Mouse (Mus musculus) NIH3T3 (cell line): ENCODE data around the gene Vps54.
"Not testable (repeated sequence)": the region's sequence is repeated elsewhere in the genome, so short reads cannot be mapped to it uniquely, and the experiment has no call there.

Experiments
- DNase-seq: peaks from one replicate; pipeline ENCODE4 v3.0.0-alpha.2; 2012; ENCODE audit warnings: low read depth

Gene Vps54

DNA sequence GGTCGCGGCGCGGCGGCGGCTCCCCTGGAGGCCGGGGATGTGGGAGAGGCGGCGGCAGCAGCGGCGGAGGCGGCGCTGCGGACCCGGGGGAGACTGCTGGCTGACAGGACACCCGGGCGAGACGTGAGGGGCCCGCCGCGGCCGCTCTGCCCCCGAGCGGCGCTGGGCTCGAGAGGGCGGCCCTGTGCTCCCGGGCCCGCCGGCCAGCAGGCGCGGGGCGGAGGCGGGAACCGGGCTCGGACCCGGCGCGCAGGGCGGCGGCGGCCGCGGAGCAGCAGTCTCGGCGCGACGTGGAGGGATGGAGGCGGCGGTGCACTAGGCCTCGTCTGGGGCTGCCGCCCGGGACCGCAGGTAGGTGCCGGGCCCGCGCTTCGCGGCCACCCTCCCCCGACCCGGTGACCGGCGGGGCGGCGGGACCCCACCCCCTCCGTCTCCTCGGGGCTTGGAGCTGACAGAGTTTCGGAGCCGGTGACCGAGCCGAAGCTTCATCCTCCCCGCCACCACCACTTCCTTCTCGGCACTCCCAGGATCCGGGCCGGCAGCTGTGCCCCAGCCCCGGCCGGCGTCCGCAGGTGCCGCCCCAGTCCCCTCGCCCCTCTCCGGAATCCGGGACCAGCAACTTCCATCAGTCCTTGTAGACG is at the start of gene Vps54:
Vps54 (plus strand) TSS at position 261 of the 641 bp plus-strand sequence.
- peak; percentile 70 for DNase-seq

DNA sequence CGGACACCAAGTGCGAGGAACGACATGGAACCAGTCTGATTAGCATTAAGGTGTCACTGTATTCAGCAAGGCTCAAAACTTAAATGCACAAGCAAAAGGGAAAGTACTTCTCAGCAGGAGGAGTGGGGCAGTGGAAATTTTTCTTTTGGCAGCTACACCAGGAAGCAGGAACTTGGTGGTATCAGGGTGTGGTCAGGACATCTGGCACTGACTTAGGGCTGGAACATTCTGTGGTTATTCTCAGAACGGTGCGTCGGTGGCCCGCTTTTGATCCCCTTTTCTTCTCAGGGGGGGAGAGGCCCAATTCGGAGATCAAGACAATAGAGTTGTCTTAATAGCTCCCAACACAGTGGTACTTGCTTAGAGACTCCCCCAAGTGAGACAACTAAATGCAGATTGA is 47.3 kb upstream of the Vps54 start:
- not testable (repeated sequence) for DNase-seq

DNA sequence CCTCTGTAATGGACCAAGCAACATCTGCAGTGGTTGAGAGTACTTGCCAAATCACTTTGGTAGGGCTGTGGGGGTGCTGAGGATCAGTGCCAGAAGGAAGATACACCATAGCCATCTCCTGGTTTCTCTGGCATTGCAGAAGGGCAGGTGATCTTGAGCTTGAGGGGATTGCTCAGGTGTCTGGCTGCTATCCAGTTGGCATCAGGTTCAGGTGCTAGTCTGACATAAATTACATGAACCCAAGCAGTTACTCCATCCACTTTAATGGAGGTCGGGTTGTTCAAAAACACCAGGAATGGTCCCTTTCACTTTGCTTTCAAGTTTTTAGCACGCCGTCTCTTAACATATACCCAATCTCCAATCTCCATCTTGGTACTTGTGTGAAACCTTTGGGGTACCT is 44.2 kb upstream of the Vps54 start:
- no peak for DNase-seq

DNA sequence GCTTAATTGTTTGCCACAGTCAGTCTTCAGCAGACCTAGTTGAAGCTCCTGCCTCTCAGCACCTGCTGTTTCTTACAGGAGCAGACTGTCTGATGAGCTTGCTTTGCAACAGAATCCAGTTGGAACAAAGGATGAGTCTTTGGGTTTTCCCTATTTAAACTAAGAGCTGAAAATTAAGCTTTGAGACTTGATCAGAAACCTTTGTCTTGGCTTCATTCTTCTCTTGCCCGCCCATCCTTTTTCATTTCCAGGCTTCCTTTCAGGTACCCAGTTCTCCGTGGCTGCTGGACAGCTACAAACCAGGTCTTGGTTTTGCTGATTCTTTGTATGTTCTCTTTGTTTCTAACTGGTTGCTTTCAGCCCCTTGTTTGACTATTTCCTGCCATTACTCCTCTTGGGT is 30.0 kb upstream of the Vps54 start:
- no peak for DNase-seq

DNA sequence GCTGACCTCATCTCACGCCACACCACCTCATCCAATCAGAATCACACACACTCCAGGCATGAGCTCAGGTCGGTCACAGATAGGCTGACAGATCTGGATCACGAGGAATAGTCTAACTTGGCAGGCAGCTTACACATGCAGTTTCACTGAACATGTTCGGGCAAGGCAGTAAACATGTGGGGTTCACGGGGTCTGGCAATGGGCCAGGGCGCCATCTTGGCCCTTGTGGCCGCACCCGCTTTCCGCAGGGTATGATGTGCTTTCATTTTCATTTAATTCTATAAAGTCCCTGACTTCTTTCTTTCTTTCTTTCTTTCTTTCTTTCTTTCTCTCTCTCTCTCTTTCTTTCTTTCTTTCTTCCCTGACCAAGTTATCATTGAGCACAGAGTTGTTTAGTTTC is 29.4 kb upstream of the Vps54 start:
- peak; percentile 52 for DNase-seq

DNA sequence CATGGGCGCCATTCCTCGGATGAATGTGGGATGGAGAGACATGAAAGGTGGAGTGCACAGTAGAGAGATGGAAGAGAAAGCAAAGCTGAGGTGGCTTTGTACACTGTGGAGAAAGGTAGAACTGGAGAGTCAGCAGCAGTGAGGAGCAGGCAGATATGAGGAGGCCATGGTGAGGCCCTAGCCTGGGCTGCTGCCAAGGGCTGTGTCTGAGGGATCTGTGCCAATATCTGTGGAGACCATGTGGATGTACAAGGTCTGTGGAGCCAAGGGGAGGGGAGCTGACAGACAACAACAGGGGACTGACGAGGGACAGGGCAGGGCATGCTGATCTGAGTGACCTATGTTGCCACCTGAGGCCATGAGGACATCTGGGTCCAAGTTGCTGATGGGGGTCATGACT is 21.7 kb upstream of the Vps54 start:
- peak; percentile 8 for DNase-seq

DNA sequence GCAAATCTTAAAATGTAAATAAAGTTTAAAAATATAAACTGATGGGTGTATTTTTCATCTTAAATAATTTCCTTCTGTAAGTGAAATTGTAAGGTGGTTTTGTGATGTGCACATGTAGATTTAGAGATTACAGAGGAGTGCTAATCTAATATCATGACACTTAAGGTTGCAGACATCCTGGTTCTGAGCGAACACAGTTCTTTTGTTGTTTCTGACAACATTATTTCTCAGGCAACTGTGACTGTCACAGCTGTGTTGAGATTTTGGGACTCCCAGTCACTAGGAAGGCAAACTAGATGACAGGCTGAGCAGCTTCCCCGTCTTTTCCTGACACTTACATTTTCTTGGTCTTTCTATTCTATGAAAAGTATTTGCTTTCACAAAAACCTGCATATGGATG is 19.8 kb upstream of the Vps54 start:
- no peak for DNase-seq

DNA sequence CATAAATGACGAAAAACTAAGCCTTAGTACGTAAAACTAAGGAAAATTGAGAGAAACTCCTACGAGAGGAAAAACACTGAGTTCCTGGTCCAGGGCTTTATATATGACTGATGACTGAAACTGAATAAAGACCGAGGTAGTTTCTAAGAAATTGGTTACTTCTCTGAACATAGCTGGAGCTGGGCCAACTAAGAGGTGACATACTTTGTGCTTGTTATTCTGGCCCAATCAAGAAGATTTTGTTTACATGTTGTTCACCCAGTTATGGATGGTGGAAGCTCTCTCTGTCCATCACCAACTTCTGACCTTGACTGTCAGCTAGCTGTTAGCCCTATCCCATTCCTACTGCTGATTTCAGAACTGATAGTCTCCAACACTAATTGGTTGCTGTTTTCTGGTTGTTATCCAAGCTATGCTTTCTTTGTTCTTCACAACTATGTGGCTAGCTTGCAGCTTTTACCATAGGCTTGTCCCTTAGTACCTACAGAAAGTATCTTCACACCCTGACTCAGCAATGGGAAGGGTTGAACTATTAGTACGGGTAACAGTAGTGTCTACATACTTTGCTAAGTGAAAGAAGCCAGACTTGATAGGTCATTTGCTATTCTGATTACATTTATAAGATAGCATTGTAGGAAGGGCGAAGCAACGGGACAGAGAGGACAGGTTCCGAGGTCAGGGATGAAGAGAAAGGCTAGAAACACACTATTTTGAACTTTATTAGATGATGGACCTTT is 19.1 kb upstream of the Vps54 start:
- DNase-seq, result no peak

DNA sequence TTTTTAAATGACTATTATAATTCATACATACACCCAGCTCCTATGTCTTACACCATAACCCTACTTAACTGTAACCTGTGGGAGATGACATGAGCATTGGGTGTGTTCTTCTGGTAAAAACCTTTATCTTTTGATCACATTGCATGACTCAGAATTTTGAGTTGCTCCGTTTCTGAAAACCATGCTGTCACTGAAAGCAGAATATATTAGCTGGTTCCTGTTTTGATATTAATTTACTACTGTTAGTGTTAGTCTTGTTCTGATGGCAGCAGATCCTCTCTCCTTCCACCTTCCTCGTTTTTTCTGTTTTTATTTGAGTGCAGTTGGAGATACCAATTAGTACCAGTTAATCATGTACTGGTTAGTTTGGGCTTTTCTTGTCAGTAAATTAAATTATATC is 18.3 kb upstream of the Vps54 start:
- no peak for DNase-seq

DNA sequence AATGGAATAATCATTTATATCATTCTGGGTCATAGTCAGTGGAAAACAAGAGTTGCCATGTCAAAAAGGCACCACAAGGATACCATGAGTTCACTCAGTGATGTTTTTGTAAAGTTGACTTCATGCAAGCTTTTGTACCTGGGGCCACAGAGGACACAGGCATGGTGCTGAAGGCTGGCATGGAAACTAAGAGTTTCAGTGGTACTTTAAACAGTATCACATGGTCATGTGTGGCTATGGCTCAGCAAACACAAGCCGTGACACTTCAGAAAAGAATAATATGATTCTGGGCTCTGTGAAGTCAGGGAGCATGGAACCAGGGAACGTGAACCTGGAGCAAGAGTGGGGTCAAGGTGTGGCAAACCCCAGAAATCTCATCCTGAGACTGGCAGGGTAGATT is 17.7 kb upstream of the Vps54 start:
- DNase-seq, result no peak

DNA sequence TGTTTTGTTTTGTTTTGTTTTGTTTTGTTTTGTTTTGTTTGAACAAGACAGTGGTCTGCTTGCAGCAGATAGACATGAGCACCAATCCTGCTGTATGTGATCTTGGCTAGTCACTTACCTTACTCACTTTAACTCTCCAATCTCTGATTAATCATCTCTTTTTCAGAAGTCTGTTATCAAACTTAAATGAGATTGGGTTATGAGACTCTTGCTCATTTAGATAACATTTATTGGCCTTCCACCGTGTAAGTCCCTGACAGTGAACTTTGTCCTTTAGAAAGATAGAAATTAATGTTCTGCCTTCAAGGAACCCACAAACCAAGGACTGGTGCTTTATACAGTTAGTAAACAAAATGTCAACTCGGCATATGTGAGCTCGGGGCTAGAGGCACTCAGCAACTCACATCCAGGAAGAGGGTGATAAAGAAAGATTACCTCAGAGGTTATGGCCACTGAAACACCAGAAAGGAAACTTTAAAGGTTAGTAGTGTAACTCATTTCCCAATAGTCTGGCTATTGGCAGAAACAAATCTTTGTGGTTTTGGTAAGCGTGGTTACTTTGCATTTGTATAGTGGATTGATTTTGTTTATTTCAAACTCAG is 16.4 kb upstream of the Vps54 start:
- peak; percentile 16 for DNase-seq

DNA sequence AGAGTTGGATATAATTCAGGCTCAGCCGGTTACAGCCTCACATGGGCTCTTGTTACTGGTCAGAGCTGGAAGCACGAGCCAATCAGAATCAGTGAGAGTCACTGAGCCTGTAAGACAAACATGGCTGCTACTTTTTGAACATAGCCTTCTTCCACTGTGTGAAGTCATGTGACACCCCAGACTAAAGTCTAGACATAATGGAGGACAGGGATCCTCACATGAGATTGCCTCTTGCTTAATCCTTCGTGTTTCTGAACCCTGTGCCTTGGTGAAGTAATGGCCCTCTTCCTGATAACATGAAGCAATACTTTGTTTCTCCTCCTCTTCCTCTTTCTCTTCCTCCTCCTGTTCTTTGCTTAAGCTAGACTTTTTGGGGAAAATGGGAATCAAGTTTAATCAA is 15.5 kb upstream of the Vps54 start:
- DNase-seq, result no peak

DNA sequence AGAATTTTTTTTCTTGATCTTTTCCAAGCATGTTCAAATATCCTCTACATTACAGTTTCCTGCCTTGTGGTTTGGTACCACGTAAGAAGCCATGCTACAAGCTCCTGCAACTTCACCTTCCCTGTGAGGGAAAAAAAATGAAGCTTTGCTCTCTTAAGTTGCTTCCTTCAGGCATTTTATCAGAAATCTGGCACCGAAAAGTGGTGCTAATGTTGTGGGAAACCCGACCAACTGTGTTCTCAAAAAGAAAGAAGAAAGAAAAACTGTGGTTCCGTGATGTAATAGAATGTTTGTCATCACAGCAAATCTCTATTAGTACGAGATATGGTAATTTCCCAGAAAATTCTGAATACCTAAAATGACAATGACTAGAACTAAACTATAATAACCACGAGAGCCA is 15.0 kb upstream of the Vps54 start:
- DNase-seq, result no peak

DNA sequence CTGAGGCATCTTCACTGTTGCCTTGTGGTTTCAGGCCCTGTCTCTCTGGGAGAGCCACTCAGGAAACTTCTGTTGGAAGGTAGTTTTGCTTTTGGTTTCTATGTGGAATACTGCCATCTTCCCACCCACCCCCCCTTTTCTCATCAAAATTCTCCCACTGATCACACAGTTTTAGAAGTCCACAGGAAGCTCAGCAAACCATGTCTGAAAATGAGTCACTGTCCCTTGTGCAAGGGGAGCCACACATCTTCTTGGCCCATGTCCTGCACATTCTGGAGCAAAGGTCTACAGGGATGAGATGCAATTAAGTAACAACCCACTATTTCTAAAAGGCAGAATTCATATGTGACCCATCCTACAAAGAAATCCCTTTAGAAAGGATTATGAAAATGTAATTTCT is 14.6 kb upstream of the Vps54 start:
- peak; percentile 6 for DNase-seq

DNA sequence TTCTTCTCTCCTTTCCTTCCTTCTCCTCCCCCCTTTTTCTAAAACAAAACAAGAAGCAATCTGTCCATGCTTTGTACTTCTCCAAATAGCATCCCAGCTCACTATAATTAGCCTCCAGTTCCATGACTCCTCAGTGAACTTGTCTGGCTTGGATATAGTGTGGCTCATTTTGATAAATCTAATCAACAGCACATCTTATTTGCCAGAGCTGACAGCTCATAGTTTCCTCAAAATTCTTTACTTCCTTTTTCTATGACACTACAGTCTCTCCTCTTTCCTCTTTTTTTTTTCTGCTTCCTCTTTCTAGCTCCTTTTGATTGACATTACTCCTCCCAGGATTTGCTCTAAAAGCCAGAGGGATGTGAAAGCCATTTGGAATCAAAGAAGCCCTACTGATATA is 14.1 kb upstream of the Vps54 start:
- no peak for DNase-seq

DNA sequence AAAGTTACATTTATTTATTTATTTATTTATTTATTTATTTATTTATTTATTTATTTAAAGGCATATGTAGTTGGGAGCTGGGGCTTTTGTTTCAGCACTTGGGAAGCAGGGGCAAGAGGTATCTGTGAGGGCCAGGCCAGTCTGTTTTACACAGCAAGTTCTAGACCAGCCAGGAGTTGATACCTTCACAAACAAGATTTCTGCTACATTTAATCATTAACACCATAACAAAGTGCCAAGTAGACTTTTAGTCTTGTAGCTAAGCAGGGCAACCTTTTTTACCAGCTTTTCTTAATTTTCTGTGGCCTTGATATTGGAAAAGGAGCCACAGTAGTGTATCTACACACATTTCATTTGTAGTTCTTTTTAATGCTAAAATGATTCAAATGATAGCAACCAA is 3.7 kb upstream of the Vps54 start:
- no peak for DNase-seq

DNA sequence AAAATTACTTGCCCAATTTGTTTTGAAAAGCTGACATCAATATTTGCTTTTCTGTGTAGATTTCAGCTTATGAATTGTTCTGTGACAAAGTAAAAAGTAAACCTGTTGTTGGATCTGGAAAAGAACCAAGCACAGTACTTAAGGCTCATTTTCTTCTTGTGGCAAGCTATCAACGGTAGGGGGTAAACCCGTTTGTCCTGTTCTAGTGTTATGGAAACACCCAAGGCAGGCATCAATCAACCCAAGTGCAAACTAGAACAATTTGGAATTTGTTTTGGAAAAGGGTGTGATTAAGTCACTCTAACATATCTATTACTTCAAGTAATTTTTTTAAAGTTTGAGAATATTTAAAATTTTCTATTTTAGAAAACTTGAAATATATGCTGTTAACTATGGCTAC is 3.3 kb upstream of the Vps54 start:
- no peak for DNase-seq

DNA sequence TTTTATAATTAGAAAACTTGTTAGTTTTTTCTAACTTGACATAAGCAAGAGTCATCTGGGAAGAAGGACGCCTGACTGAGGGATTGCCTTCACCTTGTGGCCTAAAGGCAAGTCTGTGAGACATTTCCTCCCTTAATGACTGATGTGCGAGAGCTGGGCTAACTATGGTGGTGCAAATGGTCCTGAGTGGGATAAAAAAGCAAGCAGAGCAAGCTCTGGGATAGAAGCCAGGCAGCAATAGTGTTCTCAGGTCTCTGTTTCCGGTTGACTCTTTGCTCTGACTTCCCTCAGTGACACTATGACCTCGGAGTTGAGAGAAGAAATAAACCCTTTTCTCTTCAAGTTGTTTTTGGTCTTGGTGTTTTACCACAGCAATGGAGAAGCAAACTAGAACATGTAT is 2.1 kb upstream of the Vps54 start:
- no peak for DNase-seq

DNA sequence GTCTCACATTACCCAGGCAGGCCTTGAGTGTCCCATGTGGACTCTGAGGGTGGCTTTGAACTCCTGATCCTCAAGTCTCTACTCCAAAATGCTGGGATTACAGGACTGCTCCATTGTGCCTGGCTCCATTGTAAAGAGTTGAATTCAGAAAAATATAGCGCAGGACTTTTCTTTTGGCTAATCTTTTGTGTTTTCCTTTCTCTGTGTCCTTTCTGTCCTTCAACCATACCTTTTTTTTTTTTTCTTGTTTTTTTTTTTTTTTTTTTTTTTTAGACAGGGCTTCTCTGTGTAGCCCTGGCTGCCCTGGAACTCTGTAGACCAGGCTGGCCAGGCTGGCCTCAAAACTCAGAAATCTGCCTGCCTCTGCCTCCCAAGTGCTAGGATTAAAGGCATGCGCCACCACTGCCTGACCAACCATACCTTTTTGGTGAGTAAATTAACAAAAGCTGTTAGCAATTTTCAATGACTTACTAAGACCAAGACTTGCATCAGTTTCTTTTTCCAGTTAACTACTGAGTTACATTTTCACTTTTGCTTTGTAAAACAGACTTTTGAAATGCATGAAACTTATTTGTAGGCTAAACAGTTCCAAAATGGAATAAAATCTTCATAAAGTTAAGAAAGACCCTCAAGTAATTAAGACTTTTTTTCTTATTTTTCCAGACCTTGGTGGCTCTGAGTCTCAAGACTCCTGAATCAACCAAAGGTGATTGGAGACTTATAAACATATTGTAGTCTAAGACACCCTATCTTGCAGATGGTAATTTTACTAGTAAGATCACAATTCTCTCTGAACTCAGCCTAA is 1.4 kb upstream of the Vps54 start:
- DNase-seq, result peak; percentile 24

DNA sequence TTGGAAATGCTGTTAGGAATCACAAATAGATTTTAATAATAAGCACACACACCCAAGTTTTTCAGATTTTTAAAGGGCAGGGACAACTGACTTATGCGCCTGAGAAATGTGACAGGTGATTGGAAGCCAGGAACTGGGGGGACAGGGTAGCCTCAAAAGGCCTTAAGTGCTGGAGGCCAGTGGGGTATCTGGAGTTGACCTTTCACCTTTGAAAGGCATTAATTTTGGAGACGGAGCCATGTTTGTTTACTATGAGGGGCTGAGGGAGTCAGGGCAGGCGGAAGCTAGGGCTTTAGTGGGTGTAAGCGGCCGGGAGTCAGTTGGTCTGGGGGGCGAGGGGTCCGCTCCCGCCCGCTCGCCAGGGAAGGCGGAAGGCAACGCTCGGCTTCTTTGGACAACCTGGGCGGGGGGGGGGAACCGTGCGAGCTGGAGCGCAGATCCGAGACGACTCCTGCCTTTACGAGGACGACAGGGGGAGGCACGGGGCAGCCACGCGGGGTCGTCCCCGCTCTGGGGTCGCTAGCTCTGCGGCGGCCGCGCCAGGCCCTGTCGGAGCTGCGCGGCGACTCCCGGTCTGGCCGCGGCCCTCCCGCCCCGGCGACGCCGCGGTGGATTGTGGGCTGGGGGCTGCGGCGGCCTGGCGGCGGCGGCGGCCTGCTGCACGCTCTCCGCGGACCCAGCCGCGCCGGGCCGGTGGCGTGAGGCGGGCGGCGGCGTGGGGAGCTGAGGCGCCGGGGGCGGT is 631 bp upstream of the Vps54 start:
- peak; percentile 75 for DNase-seq

DNA sequence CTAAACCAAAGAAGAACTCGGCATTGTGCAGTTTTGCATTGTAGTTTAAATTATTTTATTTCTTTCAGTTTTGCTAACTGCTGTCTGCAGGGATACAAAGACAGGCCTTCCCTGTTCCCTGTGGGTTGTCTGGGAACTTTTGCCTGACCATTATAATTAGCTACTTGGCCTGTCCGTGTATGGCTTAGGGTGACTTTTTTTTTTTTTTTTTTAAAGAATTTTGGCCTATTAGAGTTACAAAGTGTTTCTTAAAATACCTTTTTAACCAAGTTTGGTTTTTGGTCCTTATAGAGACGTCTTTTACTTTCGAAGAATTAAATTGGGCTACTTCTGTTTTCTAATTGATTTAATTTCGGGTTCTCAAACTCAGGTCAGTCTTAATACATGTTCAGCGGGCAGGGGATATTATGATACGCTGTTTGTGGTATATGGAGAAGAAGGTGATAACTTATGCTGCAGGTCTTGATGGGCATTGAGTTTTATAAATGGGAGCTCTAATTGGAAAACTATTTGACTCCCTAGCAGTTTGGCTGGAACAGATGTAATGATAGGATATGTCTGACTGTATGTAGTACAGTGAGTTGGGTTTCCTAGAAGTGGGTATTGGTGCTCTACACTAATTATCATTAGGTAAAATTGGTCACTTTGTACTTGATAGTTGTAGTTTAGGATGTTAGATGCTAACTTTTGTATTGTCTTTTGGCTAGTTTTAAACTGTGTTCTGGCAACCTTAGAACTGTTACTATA is 855 bp downstream of the Vps54 start:
- DNase-seq, result no peak
